Mouse (Mus musculus) frontal cortex, postnatal 10 days (tissue): ENCODE data around the gene Prr5.

Source experiments
- DNase-seq, 2 experiments: peaks; one replicate each; pipeline ENCODE4 v3.0.0; 2022; ENCODE audit warnings: low spot score in 2 of 2, mixed read lengths in 1 of 2

Prr5 gene

GRCm38 (mm10) chr15:84668938-84669747 is at the start of gene Prr5:
TSS of gene Prr5 (plus strand) at chr15:84669620.
- DNase-seq = no peak

- DNase-seq = no peak
These were observed 49.4 kb upstream of the Prr5 start for GRCm38 (mm10) chr15:84620028-84620427.

- DNase-seq = no peak
These were observed 47.5 kb upstream of the Prr5 start for GRCm38 (mm10) chr15:84621722-84622428.

- DNase-seq = no peak
These were observed 44.5 kb upstream of the Prr5 start for GRCm38 (mm10) chr15:84624870-84625269.

- no peak for DNase-seq
These were observed 43.6 kb upstream of the Prr5 start for GRCm38 (mm10) chr15:84625712-84626414.

GRCm38 (mm10) chr15:84627308-84627707 is 42.1 kb upstream of the Prr5 start:
- DNase-seq = peak in 1 of 2 experiments; percentile 65

GRCm38 (mm10) chr15:84629680-84630079 is 39.7 kb upstream of the Prr5 start:
- peak in 1 of 2 experiments; percentile 67 for DNase-seq

- peak in 1 of 2 experiments; percentile 69 for DNase-seq
These were observed 37.9 kb upstream of the Prr5 start for GRCm38 (mm10) chr15:84631560-84631959.

GRCm38 (mm10) chr15:84634361-84634760 is 35.1 kb upstream of the Prr5 start:
- DNase-seq = no peak

- DNase-seq = no peak
These were observed 31.0 kb upstream of the Prr5 start for GRCm38 (mm10) chr15:84638405-84638804.

- DNase-seq = no peak
These were observed 30.4 kb upstream of the Prr5 start for GRCm38 (mm10) chr15:84639072-84639450.

- peak in 1 of 2 experiments; percentile 61 for DNase-seq
These were observed 29.8 kb upstream of the Prr5 start for GRCm38 (mm10) chr15:84639451-84640136.

GRCm38 (mm10) chr15:84640722-84641121 is 28.7 kb upstream of the Prr5 start:
- no peak for DNase-seq

- no peak for DNase-seq
These were observed 28.3 kb upstream of the Prr5 start for GRCm38 (mm10) chr15:84641127-84641526.

- no peak for DNase-seq
These were observed 27.5 kb upstream of the Prr5 start for GRCm38 (mm10) chr15:84641948-84642347.

- no peak for DNase-seq
These were observed 26.2 kb upstream of the Prr5 start for GRCm38 (mm10) chr15:84643178-84643577.

GRCm38 (mm10) chr15:84651481-84651880 is 17.9 kb upstream of the Prr5 start:
- no peak for DNase-seq

GRCm38 (mm10) chr15:84653151-84653550 is 16.3 kb upstream of the Prr5 start:
- no peak for DNase-seq

GRCm38 (mm10) chr15:84653979-84654966 is 15.1 kb upstream of the Prr5 start:
- peak in 1 of 2 experiments; percentile 79 for DNase-seq

- DNase-seq = no peak
These were observed 14.4 kb upstream of the Prr5 start for GRCm38 (mm10) chr15:84654975-84655374.
